Mouse (Mus musculus): ENCODE results near the gene Prm1. TPM values are rescaled to one million over a fixed set of nuclear protein-coding genes. Genes with fewer than 3 reads are reported as not detected.

The Prm1 gene
- polyA plus RNA-seq, 1 experiment from 2014 or later = not detected

DNA sequence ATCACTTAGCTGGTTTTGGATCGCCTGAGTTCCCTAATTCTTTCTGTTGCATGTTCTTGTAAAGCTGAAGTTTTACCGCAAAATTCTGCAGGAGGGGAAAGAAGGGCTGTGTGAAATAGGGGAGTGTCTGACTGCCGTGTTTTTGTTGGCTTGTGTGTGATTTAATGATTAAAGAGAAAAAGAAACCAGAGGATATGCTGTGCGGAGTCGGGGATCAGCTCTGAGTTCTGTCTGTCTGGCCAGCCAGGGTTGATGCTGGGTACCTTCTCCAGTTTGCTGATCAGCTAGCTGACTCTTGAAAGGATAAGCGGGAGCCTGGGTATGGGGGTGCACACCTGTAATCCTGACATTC is 38.7 kb upstream of the Prm1 start:
- TF ChIP-seq EP300 (IDR thresholded peaks at IDR 0.05; ENCODE audit: low read depth) (no peak), CTCF (IDR thresholded peaks at IDR 0.05; ENCODE audit: low read depth) (no peak)
- ATAC-seq = peak; percentile 40; the same call in 1 of the 2 replicates
- H3K27ac ChIP-seq (ENCODE audit: low read depth) = peak overlapping the region; percentile 18; the same call in 1 of the 2 replicates

DNA sequence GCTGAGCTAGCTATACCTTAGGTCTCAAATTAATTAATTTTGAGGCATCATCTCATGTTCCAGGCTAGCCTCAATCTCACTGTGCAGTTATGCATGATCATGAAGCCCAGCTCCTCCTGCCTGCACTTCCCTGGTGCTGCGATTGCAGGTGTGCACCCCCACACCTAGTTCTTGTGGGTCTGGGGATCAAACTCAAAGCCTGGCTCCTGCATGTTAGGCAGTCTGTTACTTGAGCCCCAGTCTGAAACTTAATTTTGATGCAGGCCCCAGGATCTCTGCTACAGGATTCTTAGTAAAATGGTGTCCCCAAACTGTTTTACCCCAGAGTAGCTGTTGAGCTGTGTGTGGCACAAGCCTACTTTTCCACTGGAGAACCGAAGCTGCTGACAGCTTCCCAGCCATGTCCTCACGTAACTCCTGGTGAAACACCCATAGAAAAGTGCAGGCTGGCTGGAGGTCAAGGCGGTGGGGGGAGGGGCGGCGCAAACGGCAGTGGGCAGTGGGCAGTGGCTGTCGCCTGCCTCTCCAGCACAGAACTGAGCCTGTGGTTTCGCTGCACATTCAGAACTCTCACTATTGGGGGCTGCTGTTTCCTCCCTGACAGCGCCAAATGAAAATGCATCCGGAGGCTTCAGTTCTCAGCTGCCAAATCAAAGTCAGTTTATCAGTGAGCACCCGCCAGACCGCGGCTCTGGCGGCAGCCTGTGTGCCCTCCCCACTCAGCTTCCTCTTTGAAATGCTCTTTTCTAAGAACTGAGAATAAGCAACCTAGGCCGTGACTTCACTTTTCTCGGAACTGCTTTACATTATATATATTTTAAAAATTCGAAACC is 38.1 kb upstream of the Prm1 start:
- H3K27me3 ChIP-seq (ENCODE audit: insufficient read depth, low read length) = no peaks in the 10 kb centered on the region
- no peak overlapping the region; the same call in 1 of the 2 replicates for H3K27ac ChIP-seq (ENCODE audit: low read depth)
- ATAC-seq = peak; percentile 43; the same call in 1 of the 2 replicates
- H3K36me3 ChIP-seq (replicated peaks; ENCODE audit: insufficient read depth, low read length) = 0 out of 2 replicates have a peak, but pooled peaks cover 3% of the 10 kb centered on the region
- peak overlapping the region; percentile 27 for H3K4me3 ChIP-seq (ENCODE audit: low read depth, low read length)
- peak overlapping the region; percentile 36; the same call in 1 of the 2 replicates for H3K9ac ChIP-seq (replicated peaks)
- WGBS (ENCODE audit: insufficient replicate concordance) = 6% methylated on average over 18 of the region's 18 CpGs
- peak; percentile 62 for DNase-seq
- H3K4me2 ChIP-seq (ENCODE audit: low read depth, low read length) = peak overlapping the region; percentile 69
- H3K4me1 ChIP-seq (ENCODE audit: insufficient read depth) = peaks cover 18% of the 10 kb centered on the region
- TF ChIP-seq EP300 (IDR thresholded peaks at IDR 0.05; ENCODE audit: low read depth) (no peak; the same call in 1 of the 2 replicates), CTCF (IDR thresholded peaks at IDR 0.05; ENCODE audit: low read depth) (no peak)
- no peaks in the 10 kb centered on the region for H3K9me3 ChIP-seq (ENCODE audit: low read length)

More for the DNA sequence above, 38.7 kb upstream of the Prm1 start:
- H3K9ac ChIP-seq (replicated peaks) = peak overlapping the region; percentile 36; the same call in 1 of the 2 replicates
- H3K4me3 ChIP-seq (ENCODE audit: low read depth, low read length) = peak overlapping the region; percentile 27
- H3K27me3 ChIP-seq (ENCODE audit: insufficient read depth, low read length) = no peaks in the 10 kb centered on the region
- DNase-seq = no peak
- H3K4me1 ChIP-seq (ENCODE audit: insufficient read depth) = peaks cover 14% of the 10 kb centered on the region
- no peaks in the 10 kb centered on the region for H3K9me3 ChIP-seq (ENCODE audit: low read length)
- WGBS (ENCODE audit: insufficient replicate concordance) = 12% methylated on average over 6 of the region's 6 CpGs
- H3K4me2 ChIP-seq (ENCODE audit: low read depth, low read length) = peak overlapping the region; percentile 69
- 0 out of 2 replicates have a peak, but pooled peaks cover 3% of the 10 kb centered on the region for H3K36me3 ChIP-seq (replicated peaks; ENCODE audit: insufficient read depth, low read length)

DNA sequence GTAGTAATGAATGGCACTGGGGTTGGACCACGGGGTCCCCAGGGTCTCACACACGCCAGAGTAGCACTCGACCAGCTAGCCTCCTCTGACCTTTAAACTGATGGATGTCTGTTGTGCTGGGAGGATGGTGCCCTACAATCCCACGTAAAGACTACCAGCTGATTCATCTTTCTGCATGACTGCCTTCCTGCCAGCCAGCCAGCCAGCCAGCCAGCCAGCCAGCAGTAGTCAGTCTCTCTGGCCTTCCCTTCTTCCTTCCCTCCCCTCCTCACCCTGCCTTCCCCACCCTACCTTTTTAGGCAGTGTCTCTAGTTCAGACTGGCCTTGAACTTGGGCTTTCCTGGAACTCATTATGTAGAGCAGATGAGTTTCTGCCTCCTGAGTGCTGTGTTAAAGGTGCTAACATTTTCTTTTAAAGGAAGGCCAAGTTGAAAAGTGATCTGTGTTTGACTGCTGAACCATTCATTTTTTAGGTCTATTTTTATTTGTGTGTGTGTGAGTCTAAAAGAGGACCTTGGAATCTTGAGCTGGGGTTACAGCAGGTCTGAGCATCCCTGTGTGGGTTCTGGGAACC is 36.7 kb upstream of the Prm1 start:
- Histone ChIP-seq H3K9me3 (ENCODE audit: low read length) (no peaks in the 10 kb centered on the region), H3K27ac (ENCODE audit: low read depth) (no peak overlapping the region), H3K4me3 (ENCODE audit: low read depth, low read length) (no peak overlapping the region), H3K36me3 (replicated peaks; ENCODE audit: insufficient read depth, low read length) (0 out of 2 replicates have a peak, but pooled peaks cover 3% of the 10 kb centered on the region), H3K4me2 (ENCODE audit: low read depth, low read length) (no peak overlapping the region), H3K4me1 (ENCODE audit: insufficient read depth) (peaks cover 30% of the 10 kb centered on the region), H3K9ac (replicated peaks) (no peak overlapping the region), H3K27me3 (ENCODE audit: insufficient read depth, low read length) (no peaks in the 10 kb centered on the region)
- TF ChIP-seq EP300 (IDR thresholded peaks at IDR 0.05; ENCODE audit: low read depth) (no peak), CTCF (IDR thresholded peaks at IDR 0.05; ENCODE audit: low read depth) (no peak)
- DNase-seq (no peak), ATAC-seq (no peak)
- WGBS (ENCODE audit: insufficient replicate concordance) = 79% methylated on average over 4 of the region's 4 CpGs

DNA sequence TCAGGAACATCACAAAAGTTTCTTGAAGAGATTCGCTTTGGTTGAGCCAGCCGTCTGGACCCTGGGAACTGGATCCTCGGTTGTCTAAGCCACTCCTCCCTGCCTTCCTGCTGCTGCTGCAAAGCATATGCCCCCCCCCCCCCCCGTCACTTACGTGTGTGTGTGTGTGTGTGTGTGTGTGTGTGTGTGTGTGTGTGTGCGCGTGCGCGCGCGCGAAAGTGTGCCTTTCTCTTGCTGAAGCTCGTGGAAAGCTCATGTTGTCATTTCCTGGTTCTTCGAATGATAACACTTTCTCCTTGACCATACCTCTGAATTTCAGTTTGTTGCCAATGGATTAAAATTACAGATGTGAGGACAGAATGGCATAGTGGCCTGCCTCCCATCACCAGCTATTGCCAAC is 34.4 kb upstream of the Prm1 start:
- ATAC-seq (no peak), DNase-seq (no peak)
- TF ChIP-seq CTCF (IDR thresholded peaks at IDR 0.05; ENCODE audit: low read depth) (no peak), EP300 (IDR thresholded peaks at IDR 0.05; ENCODE audit: low read depth) (no peak)
- 75% methylated on average over 12 of the region's 14 CpGs for WGBS (ENCODE audit: insufficient replicate concordance)
- Histone ChIP-seq H3K36me3 (replicated peaks; ENCODE audit: insufficient read depth, low read length) (0 out of 2 replicates have a peak, but pooled peaks cover 3% of the 10 kb centered on the region), H3K4me2 (ENCODE audit: low read depth, low read length) (no peak overlapping the region), H3K4me3 (ENCODE audit: low read depth, low read length) (no peak overlapping the region), H3K27ac (ENCODE audit: low read depth) (no peak overlapping the region), H3K9ac (replicated peaks) (no peak overlapping the region), H3K9me3 (ENCODE audit: low read length) (no peaks in the 10 kb centered on the region), H3K4me1 (ENCODE audit: insufficient read depth) (peaks cover 40% of the 10 kb centered on the region), H3K27me3 (ENCODE audit: insufficient read depth, low read length) (no peaks in the 10 kb centered on the region)

DNA sequence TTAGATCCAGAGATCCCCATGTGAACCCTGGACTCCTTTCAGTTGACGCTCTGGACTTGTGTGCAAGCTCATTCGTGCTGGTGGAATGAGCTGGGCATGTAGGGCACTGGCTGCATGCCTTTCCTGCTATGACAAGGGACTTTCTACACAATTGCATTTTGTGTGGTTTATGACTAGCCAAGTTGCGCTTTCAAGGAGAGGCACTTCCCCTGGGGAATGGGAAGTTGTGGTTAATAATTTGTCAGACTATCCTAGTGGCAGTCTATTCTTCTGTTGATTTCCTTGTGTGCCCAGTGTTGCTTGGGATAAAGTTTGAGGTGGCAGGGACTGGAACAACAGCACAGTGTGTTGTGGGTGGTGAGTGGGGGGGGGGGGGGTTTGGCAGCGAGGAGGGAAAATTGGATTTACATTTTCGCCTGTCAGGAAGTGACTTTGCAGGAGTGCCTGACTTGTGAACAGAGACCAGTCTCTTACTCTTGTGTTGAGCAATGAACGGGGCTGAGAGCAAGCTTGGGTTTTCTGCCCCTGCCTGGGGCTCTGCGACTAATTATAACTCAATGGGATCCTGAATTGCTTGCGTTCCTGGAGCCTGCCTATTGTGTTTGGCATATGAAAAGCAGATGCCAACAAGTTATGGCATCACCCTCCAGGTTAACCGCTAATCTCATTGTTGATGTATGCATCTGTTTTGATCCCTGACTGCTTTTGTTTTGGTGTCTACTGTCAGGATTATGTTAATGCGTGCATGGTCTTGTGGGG is 33.0 kb upstream of the Prm1 start:
- Histone ChIP-seq H3K27ac (ENCODE audit: low read depth) (peak overlapping the region; percentile 60), H3K4me2 (ENCODE audit: low read depth, low read length) (peak overlapping the region; percentile 42), H3K9ac (replicated peaks) (no peak overlapping the region), H3K4me1 (ENCODE audit: insufficient read depth) (peaks cover 34% of the 10 kb centered on the region), H3K9me3 (ENCODE audit: low read length) (no peaks in the 10 kb centered on the region), H3K36me3 (replicated peaks; ENCODE audit: insufficient read depth, low read length) (0 out of 2 replicates have a peak, but pooled peaks cover 3% of the 10 kb centered on the region), H3K4me3 (ENCODE audit: low read depth, low read length) (no peak overlapping the region), H3K27me3 (ENCODE audit: insufficient read depth, low read length) (no peaks in the 10 kb centered on the region)
- 32% methylated on average over 10 of the region's 10 CpGs for WGBS (ENCODE audit: insufficient replicate concordance)
- DNase-seq (peak; percentile 32), ATAC-seq (no peak)
- TF ChIP-seq CTCF (IDR thresholded peaks at IDR 0.05; ENCODE audit: low read depth) (no peak), EP300 (IDR thresholded peaks at IDR 0.05; ENCODE audit: low read depth) (no peak)

Measured in liver, postnatal 0 days (tissue).